Mouse (Mus musculus) MEL (cell line): ENCODE data around the gene Krt4. TPM values are rescaled to one million over a fixed set of nuclear protein-coding genes. Genes with fewer than 3 reads are reported as not detected.

ENCODE experiments used
- DNase-seq: peaks from one replicate; pipeline ENCODE4 v3.0.0; 2011; ENCODE audit warnings: low read depth, low spot score
- H3K27ac ChIP-seq: 2 replicates; pipeline ENCODE4 v1.5.1; 2012; ENCODE audit warnings: low read depth, mild to moderate bottlenecking, control low read depth, low read length, moderate library complexity; ENCODE audit not compliant: control insufficient read depth
- H3K27me3 ChIP-seq, 2 experiments: fragments of 150-350 bp in 1 of 2; sonication (generic) in 1 of 2; 2 replicates each; pipeline ENCODE4 v1.6.1; 2012; ENCODE audit warnings: low read length in 2 of 2, mild to moderate bottlenecking in 2 of 2, improper control_type of control experiment in 1 of 2, moderate library complexity in 1 of 2; ENCODE audit not compliant: insufficient read depth in 2 of 2, control insufficient read depth in 1 of 2
- H3K36me3 ChIP-seq, 2 experiments: 2 replicates each; pipeline ENCODE4 v1.6.1; 2012 to 2014; ENCODE audit warnings: low read length in 2 of 2, improper control_type of control experiment in 1 of 2, inconsistent platforms in 1 of 2, mild to moderate bottlenecking in 1 of 2; ENCODE audit not compliant: insufficient read depth in 2 of 2, control insufficient read depth in 1 of 2
- H3K4me1 ChIP-seq, 2 experiments: fragments of 150-350 bp in 1 of 2; sonication (generic) in 1 of 2; 2 replicates each; pipeline ENCODE4 v1.6.1; 2012; ENCODE audit warnings: low read length in 2 of 2, improper control_type of control experiment in 1 of 2, mild to moderate bottlenecking in 1 of 2; ENCODE audit not compliant: insufficient read depth in 2 of 2, control insufficient read depth in 1 of 2
- H3K4me3 ChIP-seq, 2 experiments: fragments of 150-350 bp in 1 of 2; sonication (generic) in 1 of 2; 2 replicates each; pipeline ENCODE4 v1.5.1; 2012; ENCODE audit warnings: low read depth in 2 of 2, low read length in 2 of 2, mild to moderate bottlenecking in 2 of 2, moderate library complexity in 2 of 2, control low read depth in 1 of 2, improper control_type of control experiment in 1 of 2; ENCODE audit not compliant: control insufficient read depth in 1 of 2, insufficient read depth in 1 of 2
- H3K79me2 ChIP-seq: 2 replicates; pipeline ENCODE4 v1.6.1; 2012; ENCODE audit warnings: mild to moderate bottlenecking, low read length, moderate library complexity; ENCODE audit not compliant: control insufficient read depth, poor library complexity, insufficient read depth
- H3K9ac ChIP-seq: 2 replicates; pipeline ENCODE4 v1.6.1; 2012; ENCODE audit warnings: low read depth, mild to moderate bottlenecking, control low read depth, low read length, moderate library complexity; ENCODE audit not compliant: control insufficient read depth, poor library complexity, severe bottlenecking
- H3K9me3 ChIP-seq: fragments of 150-350 bp; sonication (generic); replicated peaks from 2 replicates; pipeline ENCODE4 v1.6.1; 2012; ENCODE audit warnings: mild to moderate bottlenecking, low read length, improper control_type of control experiment, moderate library complexity; ENCODE audit not compliant: insufficient read depth
- BHLHE40 ChIP-seq: IDR thresholded peaks from 2 replicates; pipeline ENCODE4 v1.6.1; 2012; ENCODE audit warnings: low read depth, mild to moderate bottlenecking, inconsistent platforms, low read length, improper control_type of control experiment, borderline replicate concordance
- CHD2 ChIP-seq: IDR thresholded peaks from 2 replicates; pipeline ENCODE4 v1.6.1; 2011; ENCODE audit warnings: low read length, improper control_type of control experiment
- ELF1 ChIP-seq: IDR thresholded peaks from 2 replicates; pipeline ENCODE4 v1.6.1; 2014; ENCODE audit warnings: low read depth, mild to moderate bottlenecking, inconsistent platforms, low read length, improper control_type of control experiment, moderate library complexity
- GATA1 ChIP-seq: IDR thresholded peaks from 2 replicates; pipeline ENCODE4 v1.6.1; 2011; ENCODE audit warnings: low read depth, low read length, improper control_type of control experiment
- HCFC1 ChIP-seq: IDR thresholded peaks from 2 replicates; pipeline ENCODE4 v1.6.1; 2012; ENCODE audit warnings: low read depth, mild to moderate bottlenecking, inconsistent platforms, low read length, improper control_type of control experiment, moderate library complexity
- JUND ChIP-seq: IDR thresholded peaks from 2 replicates; pipeline ENCODE4 v1.6.1; 2011; ENCODE audit warnings: low read depth, mild to moderate bottlenecking, improper control_type of control experiment, low read length
- KAT2A ChIP-seq: conservative IDR thresholded peaks from 2 replicates; pipeline ENCODE4 v1.6.1; 2012; ENCODE audit warnings: low read depth, low read length, improper control_type of control experiment, inconsistent platforms
- MAFK ChIP-seq: IDR thresholded peaks from 2 replicates; pipeline ENCODE4 v1.6.1; 2011; ENCODE audit warnings: low read depth, mild to moderate bottlenecking, low read length, improper control_type of control experiment, borderline replicate concordance
- MAZ ChIP-seq: IDR thresholded peaks from 2 replicates; pipeline ENCODE4 v1.6.1; 2012; ENCODE audit warnings: low read depth, mild to moderate bottlenecking, inconsistent platforms, low read length, improper control_type of control experiment
- MEF2A ChIP-seq: IDR thresholded peaks from 2 replicates; pipeline ENCODE4 v1.6.1; 2014; ENCODE audit warnings: low read depth, mild to moderate bottlenecking, inconsistent platforms, low read length, improper control_type of control experiment; ENCODE audit not compliant: poor library complexity, insufficient replicate concordance, severe bottlenecking; ENCODE audit errors: extremely low read depth
- MYB ChIP-seq: IDR thresholded peaks from 2 replicates; pipeline ENCODE4 v1.6.1; 2011; ENCODE audit warnings: mild to moderate bottlenecking, low read depth, low read length, improper control_type of control experiment
- NRF1 ChIP-seq: IDR thresholded peaks from 2 replicates; pipeline ENCODE4 v1.6.1; 2014; ENCODE audit warnings: low read depth, mild to moderate bottlenecking, inconsistent platforms, low read length, improper control_type of control experiment, moderate library complexity; ENCODE audit not compliant: poor library complexity, insufficient read depth, severe bottlenecking
- POLR2A ChIP-seq, 2 experiments: IDR thresholded peaks; 2 replicates each; pipeline ENCODE4 v1.6.1; 2011 to 2012; ENCODE audit warnings: low read length in 2 of 2, mild to moderate bottlenecking in 2 of 2, control low read depth in 1 of 2, improper control_type of control experiment in 1 of 2, low read depth in 1 of 2, moderate library complexity in 1 of 2; ENCODE audit not compliant: control insufficient read depth in 1 of 2, insufficient read depth in 1 of 2, poor library complexity in 1 of 2
- POLR2AphosphoS5 ChIP-seq: IDR thresholded peaks from 2 replicates; pipeline ENCODE4 v1.6.1; 2012; ENCODE audit warnings: low read depth, borderline replicate concordance, mild to moderate bottlenecking, inconsistent platforms, low read length, moderate library complexity, mixed read lengths
- RCOR1 ChIP-seq: IDR thresholded peaks from 2 replicates; pipeline ENCODE4 v1.6.1; 2012; ENCODE audit warnings: low read depth, mild to moderate bottlenecking, inconsistent platforms, low read length, improper control_type of control experiment
- TAL1 ChIP-seq: IDR thresholded peaks from 2 replicates; pipeline ENCODE4 v1.6.1; 2012; ENCODE audit warnings: mild to moderate bottlenecking, inconsistent platforms, low read length, moderate library complexity, mixed read lengths
- TCF12 ChIP-seq: IDR thresholded peaks from 2 replicates; pipeline ENCODE4 v1.6.1; 2014; ENCODE audit warnings: low read depth, mild to moderate bottlenecking, inconsistent platforms, low read length, improper control_type of control experiment, moderate library complexity
- USF2 ChIP-seq, 2 experiments: IDR thresholded peaks; 2 replicates each; pipeline ENCODE4 v1.6.1; 2011 to 2012; ENCODE audit warnings: improper control_type of control experiment in 2 of 2, low read length in 2 of 2, borderline replicate concordance in 1 of 2, inconsistent platforms in 1 of 2, low read depth in 1 of 2, mild to moderate bottlenecking in 1 of 2; ENCODE audit not compliant: insufficient read depth in 1 of 2
- ZC3H11A ChIP-seq: IDR thresholded peaks from 2 replicates; pipeline ENCODE4 v1.6.1; 2012; ENCODE audit warnings: low read depth, mild to moderate bottlenecking, inconsistent platforms, low read length, improper control_type of control experiment
- ZNF384 ChIP-seq: IDR thresholded peaks from 2 replicates; pipeline ENCODE4 v1.6.1; 2012; ENCODE audit warnings: low read depth, mild to moderate bottlenecking, inconsistent platforms, low read length, improper control_type of control experiment
- polyA plus RNA-seq, 2 experiments: library from polyadenylated mRNA; stranded (reverse) in 1 of 2; unstranded in 1 of 2; fragments of >175 nt in 1 of 2; fragments of >200 nt in 1 of 2; gene quantifications; 2 replicates each; pipeline versions ENCODE4 v1.2.1 to v1.2.4; 2012; ENCODE audit warnings: low replicate concordance in 2 of 2, low read depth in 1 of 2; ENCODE audit not compliant: insufficient read length in 2 of 2, insufficient read depth in 1 of 2, missing spikeins in 1 of 2
- total RNA-seq: library from RNA; depleted of rRNA; stranded (reverse); fragments of 300-350 nt; gene quantifications from 2 replicates; pipeline ENCODE4 v1.2.3, GENCODE M21; 2012

Gene Krt4
- total and polyA plus RNA-seq, 3 experiments = not detected

DNA sequence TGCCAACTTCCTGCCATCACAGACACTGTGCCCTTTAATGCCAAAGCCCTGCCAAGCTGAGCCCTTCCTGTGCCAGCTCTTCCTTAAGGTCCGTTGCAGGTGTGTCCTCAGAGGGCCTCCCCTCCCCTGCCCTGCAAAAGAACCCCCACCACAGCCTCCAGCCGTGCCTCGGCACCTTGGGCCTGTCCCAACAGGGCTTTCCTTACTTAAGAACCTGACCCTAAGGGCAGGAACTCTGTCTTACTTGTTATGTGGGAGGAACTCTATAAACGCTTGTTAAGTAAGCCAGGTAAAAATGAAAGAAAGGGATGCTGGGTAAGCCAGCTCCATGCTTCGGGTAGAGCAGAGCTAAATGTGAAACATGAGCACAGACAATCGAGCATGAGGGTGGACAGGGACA, 8.5 kb upstream of the Krt4 start:
- Histone ChIP-seq H3K79me2 (no peaks in the 10 kb centered on the region), H3K27me3 (no peaks in the 10 kb centered on the region; a peak in 1 of 4 replicates), H3K36me3 (no peaks in the 10 kb centered on the region), H3K9me3 (no peaks in the 10 kb centered on the region), H3K4me3 (no peak overlapping the region), H3K9ac (no peak overlapping the region), H3K27ac (no peak overlapping the region), H3K4me1 (no peaks in the 10 kb centered on the region)
- TF ChIP-seq CHD2 (no peak), MAZ (no peak), USF2 (IDR thresholded peaks at IDR 0.05; ENCODE audit: borderline replicate concordance in 1 of 2, insufficient read depth in 1 of 2, low read depth in 1 of 2, low read length in 2 of 2) (no peak), JUND (no peak)
- DNase-seq = no peak

DNA sequence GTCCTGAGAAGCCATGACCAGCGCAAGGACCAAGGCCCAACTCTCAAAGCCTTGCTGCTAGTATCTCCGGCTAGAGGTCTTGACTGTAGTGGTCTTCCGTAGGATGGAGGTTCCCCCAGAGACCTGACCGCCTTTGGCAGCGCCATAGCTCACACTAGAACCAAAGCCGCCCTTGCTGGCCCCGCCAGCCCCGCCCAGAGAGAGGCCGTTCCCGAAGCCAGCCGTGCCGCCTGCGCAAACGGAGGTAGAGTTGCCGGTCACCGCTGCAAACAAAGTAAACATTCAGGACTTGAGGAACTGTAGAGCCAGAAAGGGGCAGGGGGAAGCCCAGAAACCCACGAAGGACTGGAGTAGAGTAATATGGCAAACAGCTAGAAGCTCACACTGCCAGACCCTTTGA, 5.1 kb upstream of the Krt4 start:
- H3K79me2 ChIP-seq = no peaks in the 10 kb centered on the region
- H3K27ac ChIP-seq = no peak overlapping the region
- H3K9ac ChIP-seq = no peak overlapping the region
- H3K4me1 ChIP-seq = no peaks in the 10 kb centered on the region
- H3K36me3 ChIP-seq = no peaks in the 10 kb centered on the region
- TF ChIP-seq POLR2AphosphoS5 (no peak), MAZ (no peak), NRF1 (no peak), USF2 (IDR thresholded peaks at IDR 0.05; ENCODE audit: borderline replicate concordance in 1 of 2, insufficient read depth in 1 of 2, low read depth in 1 of 2, low read length in 2 of 2) (no peak), KAT2A (no peak), MEF2A (no peak), ZNF384 (no peak), MYB (no peak), BHLHE40 (no peak), HCFC1 (no peak), ZC3H11A (no peak), ELF1 (no peak), TCF12 (no peak), RCOR1 (no peak), POLR2A (IDR thresholded peaks at IDR 0.05; ENCODE audit: control insufficient read depth in 1 of 2, insufficient read depth in 1 of 2, low read depth in 1 of 2, low read length in 2 of 2, poor library complexity in 1 of 2) (no peak), GATA1 (no peak), MAFK (no peak), TAL1 (no peak), JUND (no peak)
- no peaks in the 10 kb centered on the region; a peak in 1 of 4 replicates for H3K27me3 ChIP-seq
- H3K9me3 ChIP-seq = no peaks in the 10 kb centered on the region
- H3K4me3 ChIP-seq = no peak overlapping the region
- DNase-seq = no peak
